Mouse (Mus musculus) cerebellum, adult 8-10 months (tissue): ENCODE measurements around the gene Dcun1d4.
"Not testable (repeated sequence)": the region's sequence is repeated elsewhere in the genome, so short reads cannot be mapped to it uniquely, and the experiment has no call there.

Experiments used
- DNase-seq: peaks from one replicate; pipeline ENCODE4 v3.0.0; 2022

Gene Dcun1d4

DNA sequence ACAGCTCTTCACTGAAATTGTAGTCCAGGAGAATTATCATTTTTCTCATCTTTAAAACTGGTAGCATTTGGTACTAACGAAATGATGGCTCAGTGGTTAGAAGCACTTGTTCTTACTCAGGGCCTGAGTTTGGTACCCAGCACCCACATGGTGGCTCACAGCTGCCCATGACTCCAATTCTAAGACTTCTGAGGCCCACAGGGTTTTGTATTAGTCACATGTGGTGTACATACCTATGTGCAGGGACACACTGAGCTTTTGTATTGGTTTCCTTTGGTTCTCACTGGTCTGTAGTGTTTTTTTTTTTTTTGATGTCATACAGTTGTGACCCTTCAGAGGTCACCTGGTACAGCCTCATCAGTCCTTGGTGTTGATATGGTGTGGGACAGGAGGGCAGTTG is 68.0 kb downstream of the Dcun1d4 start:
- no peak for DNase-seq

DNA sequence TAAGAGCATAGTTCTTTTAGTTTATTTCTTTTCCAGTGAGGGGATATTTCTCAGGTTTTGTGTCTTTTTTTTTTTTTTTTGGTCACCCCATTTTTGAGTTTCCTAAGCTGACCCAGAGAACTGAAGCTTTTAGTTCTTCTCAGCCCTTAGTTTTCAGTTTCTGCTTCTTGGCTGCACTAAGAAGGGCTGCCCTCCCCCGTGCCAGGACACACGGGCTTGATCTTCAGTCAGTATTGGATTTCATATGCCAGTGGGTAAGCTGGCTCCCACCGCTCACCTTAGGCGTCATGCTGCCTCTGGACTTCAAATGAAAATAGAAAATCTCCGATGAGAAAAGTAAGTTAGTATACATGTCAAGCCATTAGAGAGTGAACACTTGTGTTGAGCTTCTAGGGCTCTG is 71.0 kb downstream of the Dcun1d4 start:
- no peak for DNase-seq

DNA sequence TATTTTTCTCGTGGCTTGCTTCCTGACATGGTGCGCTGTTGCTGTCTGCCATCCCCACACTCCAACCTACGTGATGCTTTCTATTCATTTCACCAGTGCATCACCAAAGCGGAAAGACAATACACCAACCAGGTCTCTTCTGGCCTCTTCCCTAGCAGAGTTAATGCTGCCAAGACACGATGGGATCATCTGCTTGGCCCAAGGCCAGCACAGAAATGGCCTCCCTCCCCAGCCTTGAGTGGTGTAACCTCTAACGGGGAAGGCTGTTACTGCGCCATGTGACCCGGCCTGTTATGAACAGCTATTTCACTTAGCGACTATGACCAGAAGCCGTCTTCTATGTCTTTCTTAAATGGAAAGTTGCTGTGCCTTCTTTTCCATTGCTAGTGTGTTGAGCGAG is 73.1 kb downstream of the Dcun1d4 start:
- no peak for DNase-seq

DNA sequence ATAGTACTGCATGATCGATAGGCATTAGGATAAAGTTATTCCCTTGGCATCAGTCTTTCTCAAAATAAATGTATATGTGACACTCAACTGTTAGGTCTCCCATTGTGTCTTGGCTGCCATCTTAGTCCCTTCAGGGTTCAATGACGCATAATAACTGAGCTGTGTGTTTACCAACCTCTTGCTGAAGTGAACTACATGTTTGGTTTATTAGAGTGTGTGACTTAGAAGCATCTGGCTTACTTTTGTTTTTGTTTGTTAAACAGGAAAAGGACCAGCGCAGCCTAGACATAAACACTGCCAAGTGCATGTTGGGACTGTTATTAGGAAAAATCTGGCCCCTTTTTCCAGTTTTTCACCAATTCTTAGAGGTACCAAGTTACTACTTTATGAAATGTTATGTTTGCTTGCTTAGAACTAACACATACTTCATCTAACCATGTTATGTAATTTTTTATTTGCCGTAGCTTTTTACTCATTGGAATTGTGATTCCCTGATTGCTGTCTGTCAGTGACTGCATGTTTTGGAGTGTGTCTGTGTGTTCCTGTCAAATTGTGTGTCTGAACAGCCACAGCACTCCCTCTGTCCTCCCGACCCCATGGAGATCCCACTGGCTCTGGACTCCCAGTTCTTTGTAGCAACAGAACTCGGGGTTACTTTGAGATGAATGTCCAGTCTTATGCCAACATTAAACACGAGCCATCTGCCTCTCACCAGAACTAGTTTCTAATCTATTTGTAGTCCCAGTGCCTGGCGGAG is 74.5 kb downstream of the Dcun1d4 start:
- no peak for DNase-seq

DNA sequence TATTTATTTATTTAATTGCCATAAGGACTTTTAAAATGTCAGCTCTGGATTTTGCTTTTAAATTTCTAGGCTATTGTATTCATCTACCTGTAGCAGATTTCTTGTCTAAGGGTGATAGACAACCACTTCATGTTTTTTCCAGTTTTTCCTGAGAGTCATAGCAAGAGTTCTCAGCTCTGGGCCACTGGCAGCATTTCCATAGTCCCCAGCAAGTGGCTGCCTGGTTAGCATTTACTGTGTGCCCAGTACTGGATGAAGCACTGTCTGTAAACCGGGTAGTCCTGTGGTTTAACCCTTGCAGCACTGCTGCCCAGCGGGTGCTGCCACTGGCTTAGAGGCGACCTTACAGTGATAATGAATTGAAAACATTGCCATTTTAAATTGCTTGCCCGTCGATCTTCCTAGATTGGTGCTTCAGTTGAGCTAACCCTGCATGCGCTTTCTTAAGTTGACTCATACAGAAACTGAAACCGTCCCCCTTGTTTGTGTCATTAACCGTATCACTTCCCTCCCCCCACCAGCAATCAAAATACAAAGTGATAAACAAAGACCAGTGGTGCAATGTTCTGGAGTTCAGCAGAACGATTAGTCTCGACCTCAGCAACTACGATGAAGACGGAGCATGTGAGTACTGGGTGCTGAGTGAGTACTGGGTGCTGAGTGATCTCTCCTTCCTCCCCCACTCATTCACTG is 76.1 kb downstream of the Dcun1d4 start:
- DNase-seq: no peak

- no peak for DNase-seq
Observed at GRCm38 (mm10) chr5:73558756-73559155, 78.0 kb downstream of the Dcun1d4 start.

DNA sequence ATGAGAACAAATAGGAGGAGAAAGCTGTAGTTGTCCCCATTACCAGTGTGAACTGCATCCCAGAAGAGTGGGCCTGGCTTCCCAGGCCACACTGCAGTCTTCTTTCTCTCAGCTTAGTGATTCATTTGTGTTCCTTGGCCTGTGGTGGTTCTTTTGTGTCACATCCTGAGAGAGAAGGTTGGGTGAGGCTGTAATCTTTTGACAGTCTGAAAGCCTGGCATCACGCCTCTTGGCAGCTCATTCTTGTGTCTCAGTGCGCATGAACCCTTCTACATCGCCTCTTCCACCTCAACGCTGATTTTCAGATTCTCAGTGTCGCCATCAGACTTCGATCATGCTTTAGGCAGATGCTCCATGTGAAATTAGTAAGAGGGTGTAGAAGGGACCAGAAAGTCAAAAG is 83.2 kb downstream of the Dcun1d4 start:
- DNase-seq: no peak

DNA sequence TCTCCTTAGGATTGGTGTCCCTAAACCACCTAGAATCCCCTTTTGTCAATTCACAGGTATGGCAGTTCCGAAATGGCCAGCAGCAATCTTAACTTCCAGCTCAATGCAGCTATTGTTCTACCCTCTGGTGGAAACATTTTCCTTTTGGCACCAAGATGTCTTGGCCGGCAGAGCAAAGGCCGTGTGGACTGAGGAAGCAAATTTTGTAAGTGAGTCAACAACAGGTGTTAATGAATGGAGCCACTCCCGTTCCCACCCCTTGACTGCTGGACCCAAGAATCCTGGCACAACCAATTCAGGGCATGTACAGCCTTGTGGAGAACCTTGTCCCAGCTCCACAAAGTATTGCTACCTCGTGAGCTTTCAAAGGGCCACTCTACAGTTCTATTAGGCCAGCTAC is 85.3 kb downstream of the Dcun1d4 start:
- no peak for DNase-seq

DNA sequence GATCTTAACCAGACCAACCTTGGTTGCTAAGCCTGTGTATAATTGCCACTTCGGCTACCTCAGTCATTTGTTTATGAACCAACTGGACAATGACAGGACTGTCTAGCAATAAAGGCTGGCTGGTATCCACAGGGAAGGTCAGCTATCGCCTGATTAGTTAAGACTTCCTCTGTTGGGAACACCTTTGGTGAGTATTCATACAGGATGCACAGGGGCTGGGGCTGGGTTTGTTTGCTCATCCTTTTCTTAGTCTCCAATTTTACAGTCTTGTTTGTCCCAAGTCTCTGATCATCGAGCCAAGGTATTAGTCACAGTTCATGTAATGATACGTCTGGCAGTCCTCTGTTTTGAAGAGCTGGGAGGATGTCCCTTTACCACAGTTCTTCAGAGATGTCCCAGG is 86.1 kb downstream of the Dcun1d4 start:
- no peak for DNase-seq

GRCm38 (mm10) chr5:73569181-73569580 is 88.4 kb downstream of the Dcun1d4 start:
- no peak for DNase-seq

DNA sequence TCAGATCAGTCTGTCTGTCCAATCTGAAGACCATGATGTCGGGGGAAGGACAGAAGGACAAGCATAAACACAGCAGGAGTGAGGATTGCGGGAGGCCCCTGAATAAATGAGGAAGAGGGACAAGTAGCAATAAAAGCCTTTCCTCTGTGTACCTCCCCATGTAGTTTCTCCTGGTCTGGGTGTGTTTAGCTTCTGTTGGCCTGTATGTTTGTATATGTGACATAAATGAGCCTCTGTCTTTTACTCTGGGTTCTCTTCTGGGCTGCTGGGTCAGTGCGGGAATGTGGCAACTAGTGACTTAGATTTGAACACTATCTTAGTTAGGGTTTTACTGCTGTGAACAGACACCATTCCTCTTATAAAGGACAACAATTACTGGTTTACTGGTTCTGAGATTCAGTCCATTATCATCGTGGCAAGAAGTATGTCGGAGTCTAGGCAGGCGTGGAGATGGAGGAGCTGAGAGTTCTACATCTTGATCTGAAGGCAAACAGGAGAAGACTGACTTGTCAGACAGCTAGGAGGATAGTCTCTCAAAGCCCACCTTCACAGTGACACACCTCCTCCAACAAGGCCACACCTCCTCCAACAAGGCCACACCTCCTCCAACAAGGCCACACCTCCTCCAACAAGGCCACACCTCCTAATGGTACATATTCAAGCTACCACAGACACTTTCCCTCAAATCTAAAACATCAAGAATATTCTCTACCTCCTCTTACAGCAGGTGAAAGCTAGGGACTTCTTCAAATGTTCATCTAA is 90.8 kb downstream of the Dcun1d4 start:
- no peak for DNase-seq

- no peak for DNase-seq
Observed at GRCm38 (mm10) chr5:73572846-73573245, 92.0 kb downstream of the Dcun1d4 start.

GRCm38 (mm10) chr5:73573789-73574188 is 93.0 kb downstream of the Dcun1d4 start:
- no peak for DNase-seq

GRCm38 (mm10) chr5:73574616-73575015 is 93.8 kb downstream of the Dcun1d4 start:
- no peak for DNase-seq

GRCm38 (mm10) chr5:73576708-73577107 is 95.9 kb downstream of the Dcun1d4 start:
- DNase-seq: no peak

- DNase-seq: no peak
Observed at GRCm38 (mm10) chr5:73578131-73578530, 97.3 kb downstream of the Dcun1d4 start.

DNA sequence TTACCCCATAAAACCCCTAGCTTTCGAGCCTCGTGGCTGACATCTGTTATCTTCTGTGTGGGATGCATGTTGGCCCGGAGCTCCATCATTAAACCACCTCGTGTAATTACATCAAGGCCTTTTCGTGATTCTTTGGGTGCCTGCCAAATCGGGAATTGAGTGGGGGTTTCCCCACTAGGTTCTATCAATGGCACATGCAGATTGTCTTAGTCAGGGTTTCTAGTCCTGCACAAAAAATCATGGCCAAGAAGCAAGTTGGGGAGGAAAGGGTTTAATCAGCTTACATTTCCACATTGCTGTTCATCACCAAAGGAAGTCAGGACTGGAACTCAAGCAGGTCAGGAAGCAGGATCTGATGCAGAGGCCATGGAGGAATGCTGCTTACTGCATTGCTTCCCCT is 103.2 kb downstream of the Dcun1d4 start:
- not testable (repeated sequence) for DNase-seq

- DNase-seq: peak; percentile 12
Observed at GRCm38 (mm10) chr5:73585212-73586115, 104.7 kb downstream of the Dcun1d4 start.

- DNase-seq: no peak
Observed at GRCm38 (mm10) chr5:73586597-73586996, 105.8 kb downstream of the Dcun1d4 start.

GRCm38 (mm10) chr5:73587119-73587518 is 106.3 kb downstream of the Dcun1d4 start:
- no peak for DNase-seq

DNA sequence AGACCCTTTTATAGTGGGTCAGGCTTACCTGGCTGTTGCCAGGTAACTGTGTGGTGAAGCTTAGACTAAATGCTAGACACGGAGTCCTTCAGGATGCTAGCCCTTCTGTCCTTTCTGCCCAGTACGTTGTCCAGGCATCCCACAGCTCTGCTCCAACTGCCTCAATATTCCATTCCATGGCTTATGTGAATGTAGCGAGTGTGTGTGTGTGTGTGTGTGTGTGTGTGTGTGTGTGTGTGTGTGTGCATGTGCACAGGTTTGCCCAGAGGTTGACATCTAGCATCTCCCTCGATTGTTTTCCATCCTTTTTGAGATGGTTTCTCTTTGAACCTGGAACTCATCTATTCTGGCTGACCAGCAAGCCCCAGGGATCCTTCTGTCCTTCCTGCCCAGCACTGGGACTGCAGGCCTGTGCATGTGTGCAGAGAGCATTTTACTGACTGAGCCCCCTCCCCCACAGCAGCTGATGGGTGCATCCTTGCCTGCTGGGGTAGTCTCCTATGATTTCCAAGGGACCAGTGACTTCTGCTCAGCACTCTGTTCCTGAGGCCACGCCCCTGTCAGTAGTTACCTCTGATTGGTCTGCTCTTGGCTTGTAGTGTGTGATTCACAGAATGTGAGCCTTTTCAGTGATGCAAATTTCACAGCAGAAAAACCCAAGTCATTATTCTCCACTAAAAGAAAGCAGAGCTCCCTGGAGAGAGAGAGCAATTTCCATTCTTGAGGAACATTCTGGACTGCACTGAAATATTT is 118.3 kb downstream of the Dcun1d4 start:
- DNase-seq: no peak

DNA sequence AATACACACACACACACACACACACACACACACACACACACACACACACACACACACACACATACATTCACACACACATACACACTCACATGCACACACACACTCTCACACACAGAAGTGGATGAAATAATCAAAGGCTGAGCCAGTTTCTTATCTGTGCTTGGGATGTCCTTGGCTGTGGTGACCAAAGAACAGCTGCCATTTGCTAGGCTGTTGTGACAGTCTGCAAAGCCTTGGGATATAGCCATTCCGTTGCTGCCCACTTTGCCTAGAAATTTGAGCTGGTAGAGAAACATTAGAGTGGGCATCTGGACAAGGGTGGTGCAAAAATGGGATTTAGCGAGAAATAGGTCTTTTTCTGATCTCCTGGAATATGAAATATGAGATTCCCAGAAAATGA is 119.2 kb downstream of the Dcun1d4 start:
- no peak for DNase-seq
